Mouse (Mus musculus): ENCODE data around the gene Olfr591.

DNA sequence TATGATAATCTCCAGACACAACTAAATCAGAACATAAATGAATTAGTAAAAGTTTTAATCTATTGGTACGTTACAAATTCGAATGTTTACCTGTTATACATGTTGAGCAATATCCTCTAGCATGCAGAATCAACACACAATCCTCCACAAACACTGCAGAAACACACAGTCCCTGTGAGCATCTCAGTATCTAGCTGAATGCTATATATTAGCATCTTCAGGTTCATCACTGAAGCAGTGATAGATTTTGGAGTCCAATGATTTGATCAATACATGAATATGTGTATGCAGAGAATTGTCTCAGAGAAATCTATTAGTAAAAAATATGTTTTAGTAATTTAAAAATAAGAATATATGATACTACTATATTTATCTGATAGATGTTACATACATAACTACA is 21.9 kb downstream of the Olfr591 start, which contains the start of gene Olfr589:
- TF ChIP-seq CTCF (IDR thresholded peaks at IDR 0.05; ENCODE audit: low read depth) (no peak), EP300 (IDR thresholded peaks at IDR 0.05; ENCODE audit: low read depth) (no peak)

Data from liver, embryonic 14.5 days (tissue).